Mouse (Mus musculus) kidney, adult 18-20 months (tissue): ENCODE results near the gene Fahd1.

Experiments used
- DNase-seq: peaks from one replicate; pipeline ENCODE4 v3.0.0; 2021

The Fahd1 gene

GRCm38 (mm10) chr17:24842631-24843030, 7.5 kb downstream of the Fahd1 start:
- peak; percentile 46 for DNase-seq

DNA sequence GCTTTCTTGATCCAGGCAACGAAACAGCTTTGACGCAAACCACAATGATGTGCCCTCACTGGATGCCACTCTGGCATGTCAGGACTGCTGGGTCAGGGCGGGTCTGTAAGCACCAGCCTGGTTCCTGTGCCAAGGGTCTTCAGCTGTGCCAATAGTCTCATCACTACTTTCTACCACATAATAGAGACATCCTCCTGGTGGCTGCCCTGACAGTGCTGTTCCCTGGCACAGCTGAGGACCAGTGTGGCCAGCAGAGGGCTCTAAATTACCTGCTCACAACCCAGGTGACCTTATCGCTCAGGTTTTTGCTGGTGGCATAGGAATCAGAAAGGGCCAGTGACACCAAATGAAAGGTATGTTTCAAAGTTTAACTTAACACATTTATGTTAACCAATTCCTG, 9.0 kb downstream of the Fahd1 start:
- DNase-seq = peak; percentile 71

DNA sequence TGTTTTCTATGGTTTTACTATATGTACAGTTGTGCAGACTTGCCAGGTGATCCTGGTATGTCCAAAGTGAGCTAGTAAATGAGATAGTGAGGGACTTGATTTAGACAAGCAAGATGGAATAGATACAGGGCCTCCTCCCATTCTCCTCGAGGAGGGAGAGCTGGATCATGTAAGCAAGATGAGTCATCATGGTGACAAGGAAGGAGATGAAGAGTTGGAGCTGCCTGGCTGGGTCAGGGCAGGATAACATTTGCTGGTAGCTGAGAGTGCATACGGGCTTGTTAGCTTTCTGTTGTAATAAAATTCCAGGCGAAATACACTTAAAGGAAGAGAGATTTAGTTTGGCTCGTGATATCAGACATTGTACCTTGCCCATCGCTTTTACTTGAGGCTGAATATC, 9.8 kb downstream of the Fahd1 start:
- DNase-seq = no peak

GRCm38 (mm10) chr17:24839842-24840241, 10.3 kb downstream of the Fahd1 start, which contains the start of gene Hagh:
Hagh (plus strand) TSS chr17:24840143.
- no peak for DNase-seq

GRCm38 (mm10) chr17:24821351-24822280, 28.5 kb downstream of the Fahd1 start:
- DNase-seq = peak; percentile 17

DNA sequence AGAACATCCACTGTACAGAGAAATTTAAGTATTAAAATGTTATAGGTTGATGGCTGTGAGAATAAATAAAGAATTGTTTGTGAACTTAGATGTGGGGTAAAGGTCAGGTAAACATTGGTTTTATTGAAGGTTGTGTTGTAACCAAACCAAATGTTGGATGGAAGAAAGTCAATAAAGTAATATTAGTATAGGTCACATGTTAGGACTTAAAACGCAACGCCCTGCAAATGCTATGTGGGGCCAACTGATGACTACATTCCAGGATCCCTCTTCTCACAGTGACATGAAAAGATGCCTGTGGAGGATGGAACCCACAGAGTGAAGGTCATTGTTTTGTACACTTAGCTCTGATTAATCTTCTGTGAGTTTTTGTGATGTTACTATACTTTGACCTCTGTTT, 30.7 kb downstream of the Fahd1 start:
- DNase-seq = no peak

GRCm38 (mm10) chr17:24818172-24818571, 32.0 kb downstream of the Fahd1 start:
- DNase-seq = no peak

DNA sequence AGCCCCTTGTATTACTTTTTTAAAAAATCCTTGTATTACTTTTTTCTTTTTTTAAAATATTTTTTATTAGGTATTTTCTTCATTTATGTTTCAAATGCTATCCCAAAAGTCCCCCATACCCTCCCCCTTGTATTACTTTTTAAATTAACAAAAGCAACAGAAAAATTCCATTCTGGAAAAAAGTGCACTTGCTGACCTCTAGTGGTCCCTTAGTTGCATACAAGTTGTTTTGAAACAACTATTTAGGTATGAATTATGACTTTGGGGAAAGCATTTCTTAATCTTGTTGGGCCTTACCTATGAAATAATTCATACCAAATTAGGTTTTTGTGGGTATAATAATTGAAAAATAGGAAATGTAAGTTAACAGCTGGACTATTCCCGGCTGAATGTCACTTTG, 32.7 kb downstream of the Fahd1 start:
- no peak for DNase-seq

- DNase-seq = no peak
Observed at GRCm38 (mm10) chr17:24815256-24815655, 34.9 kb downstream of the Fahd1 start.

- DNase-seq = no peak
Observed at GRCm38 (mm10) chr17:24812215-24812614, 37.9 kb downstream of the Fahd1 start.

DNA sequence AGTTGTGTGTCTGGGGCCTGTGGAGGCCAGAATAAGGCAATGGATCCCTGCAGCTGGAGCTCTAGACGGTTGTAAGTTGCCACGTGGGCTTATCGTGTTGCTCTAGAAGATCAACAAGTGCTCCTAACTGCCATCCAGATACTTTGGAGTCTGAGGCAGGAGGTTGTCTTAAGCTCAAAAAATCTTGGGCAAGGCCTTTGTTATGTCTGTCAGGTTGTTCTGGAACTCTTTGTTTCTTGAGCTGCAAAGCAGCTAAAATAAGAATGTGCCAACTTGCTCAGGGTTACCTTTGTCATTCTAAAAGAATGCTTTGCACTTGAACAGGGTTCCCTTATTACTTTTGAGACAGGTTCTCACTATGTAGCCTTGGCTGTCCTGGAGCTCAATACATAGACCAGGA, 39.0 kb downstream of the Fahd1 start:
- DNase-seq = no peak

- peak; percentile 83 for DNase-seq
Observed at GRCm38 (mm10) chr17:24803952-24804951, 45.9 kb downstream of the Fahd1 start, which contains the start of gene Meiob. Meiob (plus strand) TSS chr17:24804289.

DNA sequence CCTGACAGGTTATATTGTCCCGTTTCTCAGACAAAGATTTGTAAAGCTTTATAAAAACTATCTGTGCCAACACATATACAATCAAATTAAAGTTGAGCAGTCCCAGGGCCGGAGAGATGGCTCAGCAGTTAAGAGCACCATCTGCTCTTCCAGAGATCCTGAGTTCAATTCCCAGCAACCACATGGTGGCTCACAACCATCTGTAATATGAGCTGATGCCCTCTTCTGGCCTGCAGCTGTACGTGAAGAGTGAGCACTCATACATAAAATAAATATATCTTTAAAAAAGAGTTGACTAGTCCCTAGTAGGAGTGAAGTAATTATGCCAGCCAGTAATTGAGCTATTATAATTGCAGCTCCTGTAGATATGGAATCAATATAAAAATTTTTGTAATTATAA, 49.6 kb downstream of the Fahd1 start:
- DNase-seq = no peak

GRCm38 (mm10) chr17:24799476-24799875, 50.7 kb downstream of the Fahd1 start:
- no peak for DNase-seq
